Mouse (Mus musculus): Measurements from ENCODE around the gene Elac2.

Gene Elac2

GRCm38 (mm10) chr11:65020744-65021143, 41.9 kb downstream of the Elac2 start:
- no peak for DNase-seq (ENCODE audit: low spot score in 2 of 2)

DNA sequence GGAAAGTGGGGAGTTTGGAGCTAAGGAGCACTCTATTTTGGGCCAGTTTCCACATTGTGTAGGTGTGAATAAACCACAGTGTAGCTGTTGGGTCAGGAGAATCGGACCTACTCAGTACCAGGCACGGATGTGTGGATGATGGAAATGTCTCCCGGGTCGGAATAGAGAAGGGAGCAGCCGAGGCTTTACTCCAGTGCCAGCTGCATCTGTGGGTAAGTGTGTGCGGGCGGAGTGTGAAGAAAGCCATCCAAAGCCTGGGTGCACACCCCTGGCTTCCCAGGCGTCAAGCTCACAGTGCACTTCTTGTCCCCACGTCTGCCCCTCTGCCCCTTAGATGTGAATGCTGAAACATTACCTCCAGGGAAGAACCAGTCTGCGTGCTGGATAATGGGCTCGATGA, 43.9 kb downstream of the Elac2 start:
- no peak for DNase-seq (ENCODE audit: low spot score in 2 of 2)

- no peak for DNase-seq (ENCODE audit: low spot score in 2 of 2)
Measured at GRCm38 (mm10) chr11:65028049-65028448, 49.2 kb downstream of the Elac2 start.

DNA sequence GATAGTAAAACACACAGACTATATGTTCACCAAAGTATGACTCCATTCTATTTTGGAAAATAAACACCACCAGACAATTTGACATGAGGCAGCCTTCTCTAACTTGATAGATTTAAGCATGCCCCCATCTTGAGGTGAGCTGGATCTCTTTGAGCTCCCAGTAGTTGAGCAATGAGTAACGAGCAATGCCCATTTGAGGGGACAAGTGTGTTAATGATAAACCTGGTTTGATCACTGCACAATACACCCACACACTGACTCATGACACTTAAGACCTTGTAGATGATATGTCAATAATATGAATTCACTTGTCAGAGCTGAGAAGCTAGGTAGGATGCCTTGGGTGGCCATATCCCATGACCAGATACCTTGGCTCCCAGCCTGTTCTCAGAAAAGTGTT, 51.4 kb downstream of the Elac2 start:
- no peak for DNase-seq (ENCODE audit: low spot score in 2 of 2)

DNA sequence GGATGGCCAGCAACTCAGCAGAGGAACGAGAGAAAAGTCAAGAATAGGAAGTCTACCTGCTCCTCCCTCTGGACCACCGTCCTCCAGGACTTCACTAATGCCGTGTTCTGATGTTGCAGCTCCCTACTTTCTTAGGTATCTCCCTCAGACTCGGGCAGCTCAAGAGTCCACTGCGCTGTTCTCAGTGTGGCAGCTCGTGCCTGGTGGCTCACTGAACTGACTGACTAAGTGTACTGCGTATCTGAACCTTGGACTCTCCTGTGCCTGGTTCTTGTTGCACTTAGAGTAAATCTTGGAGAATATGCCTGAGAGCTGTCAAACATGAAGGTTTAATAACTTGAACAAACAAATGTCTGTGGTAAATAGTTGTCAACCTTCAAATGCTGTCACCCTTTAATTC, 53.4 kb downstream of the Elac2 start:
- no peak for DNase-seq (ENCODE audit: low spot score in 2 of 2)

- DNase-seq (ENCODE audit: low spot score in 2 of 2) = no peak
Measured at GRCm38 (mm10) chr11:65038996-65039395, 60.2 kb downstream of the Elac2 start.

DNA sequence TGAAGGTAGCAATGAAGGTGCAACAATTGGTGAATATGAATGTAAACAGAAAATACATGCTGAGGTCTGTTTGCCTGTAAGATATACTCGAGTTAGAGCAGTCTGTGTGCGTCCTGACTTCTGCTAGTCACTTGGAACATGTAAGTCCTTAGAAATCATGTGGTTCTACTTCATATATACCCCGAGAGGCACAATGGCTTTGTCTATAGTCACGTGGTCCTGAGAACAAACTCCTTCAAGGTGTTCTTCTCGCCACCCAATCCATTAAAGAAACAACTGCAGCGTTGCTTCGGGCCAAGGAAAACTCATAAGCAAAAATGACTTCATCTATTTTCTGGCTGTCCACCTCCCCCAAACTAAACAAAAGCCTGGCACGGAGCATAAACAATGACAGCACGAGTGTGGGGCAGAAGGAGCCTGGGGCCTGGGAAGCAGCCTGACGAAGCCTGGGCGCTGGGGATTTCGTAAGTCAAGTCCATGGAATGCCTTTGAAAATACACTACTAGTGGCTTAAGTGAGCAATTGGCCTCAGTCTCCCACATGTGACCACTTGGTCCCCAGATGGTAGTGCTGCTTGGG, 60.8 kb downstream of the Elac2 start:
- no peak for DNase-seq (ENCODE audit: low spot score in 2 of 2)

- no peak for DNase-seq (ENCODE audit: low spot score in 2 of 2)
Measured at GRCm38 (mm10) chr11:65040556-65040955, 61.7 kb downstream of the Elac2 start.

DNA sequence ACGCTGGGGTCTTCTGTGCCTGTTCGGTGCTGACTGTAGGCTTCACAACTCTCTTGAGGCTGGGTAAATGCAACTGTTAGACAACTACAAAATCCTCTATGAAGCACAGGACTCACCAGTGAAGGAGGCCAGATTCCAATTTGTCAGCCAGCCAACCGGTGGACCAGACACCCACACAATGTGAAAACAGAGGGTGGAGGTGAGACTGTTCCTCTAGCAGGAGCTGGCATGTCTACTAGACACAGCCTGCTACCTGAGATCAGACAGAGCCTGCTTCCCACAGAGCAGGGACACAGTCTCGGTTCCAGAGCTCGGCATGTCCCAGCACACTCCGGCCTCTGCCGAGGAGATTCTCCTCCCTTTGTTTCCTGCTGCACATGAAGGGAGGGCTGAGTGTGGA, 70.3 kb downstream of the Elac2 start:
- DNase-seq (ENCODE audit: low spot score in 2 of 2) = no peak

GRCm38 (mm10) chr11:65050819-65051218, 72.0 kb downstream of the Elac2 start:
- DNase-seq (ENCODE audit: low spot score in 2 of 2) = no peak
